Mouse (Mus musculus) activated CD4-positive, CD25-positive, alpha-beta regulatory T cell, adult 9 weeks (primary cell): ENCODE results near the gene Ly6g6c. TPM values are rescaled to one million over a fixed set of nuclear protein-coding genes. Genes with fewer than 3 reads are reported as not detected.

ENCODE experiments used
- polyA plus RNA-seq: library from polyadenylated mRNA; unstranded; fragments of 100-300 nt; shearing (Covaris generic); gene quantifications from one replicate; pipeline ENCODE4 v1.2.1, GENCODE M21; 2017

Gene Ly6g6c
- polyA plus RNA-seq, 1 experiment from 2014 or later = not detected

Other genes with a start within 250 kb of the Ly6g6c start
- 38.5 TPM for gene Stk19, start 228.4 kb upstream of the Ly6g6c start, polyA plus RNA-seq
- gene Dxo, start 228.4 kb upstream of the Ly6g6c start, polyA plus RNA-seq = 73.8 TPM
- 150 TPM for gene Skiv2l, start 215.2 kb upstream of the Ly6g6c start, polyA plus RNA-seq
- 41.3 TPM for gene Nelfe, start 215.0 kb upstream of the Ly6g6c start, polyA plus RNA-seq
- gene Cfb, start 202.9 kb upstream of the Ly6g6c start, polyA plus RNA-seq = 1.3 TPM
- 0.64 TPM for gene Zbtb12, start 185.9 kb upstream of the Ly6g6c start, polyA plus RNA-seq
- gene Gm20547, start 183.3 kb upstream of the Ly6g6c start, polyA plus RNA-seq = not detected
- gene C2, start 167.1 kb upstream of the Ly6g6c start, polyA plus RNA-seq = 2.3 TPM
- gene Ehmt2, start 166.9 kb upstream of the Ly6g6c start, polyA plus RNA-seq = 38.7 TPM
- gene Slc44a4, start 150.9 kb upstream of the Ly6g6c start, polyA plus RNA-seq = not detected
- 85.9 TPM for gene Neu1, start 134.1 kb upstream of the Ly6g6c start, polyA plus RNA-seq
- 54.2 TPM for gene Hspa1b, start 106.2 kb upstream of the Ly6g6c start, polyA plus RNA-seq
- gene Gm20481, start 95.5 kb upstream of the Ly6g6c start, polyA plus RNA-seq = 2.7 TPM
- gene Hspa1a, start 93.2 kb upstream of the Ly6g6c start, polyA plus RNA-seq = 13.2 TPM
- gene Hspa1l, start 92.7 kb upstream of the Ly6g6c start, polyA plus RNA-seq = 0.17 TPM
- gene Lsm2, start 83.5 kb upstream of the Ly6g6c start, polyA plus RNA-seq = 55.0 TPM
- 187 TPM for gene Vars, start 64.4 kb upstream of the Ly6g6c start, polyA plus RNA-seq
- 0.33 TPM for gene Vwa7, start 48.8 kb upstream of the Ly6g6c start, polyA plus RNA-seq
- 0.82 TPM for gene Sapcd1, start 37.4 kb upstream of the Ly6g6c start, polyA plus RNA-seq
- 1.5 TPM for gene Msh5, start 18.6 kb upstream of the Ly6g6c start, polyA plus RNA-seq
- gene Clic1, start 15.4 kb upstream of the Ly6g6c start, polyA plus RNA-seq = 661 TPM
- gene Ddah2, start 6.4 kb upstream of the Ly6g6c start, polyA plus RNA-seq = 2.2 TPM
- not detected for gene Mpig6b, start 796 bp downstream of the Ly6g6c start, polyA plus RNA-seq
- not detected for gene Ly6g6e, start 11.5 kb downstream of the Ly6g6c start, polyA plus RNA-seq
- not detected for gene Ly6g6d, start 12.7 kb downstream of the Ly6g6c start, polyA plus RNA-seq
- gene Ly6g6f, start 20.2 kb downstream of the Ly6g6c start, polyA plus RNA-seq = not detected
- 65.7 TPM for gene Abhd16a, start 23.9 kb downstream of the Ly6g6c start, polyA plus RNA-seq
- gene Ly6g5c, start 42.9 kb downstream of the Ly6g6c start, polyA plus RNA-seq = not detected
- gene Ly6g5b, start 50.0 kb downstream of the Ly6g6c start, polyA plus RNA-seq = 3.8 TPM
- gene Gpank1, start 56.1 kb downstream of the Ly6g6c start, polyA plus RNA-seq = 58.5 TPM
- 341 TPM for gene Csnk2b, start 56.7 kb downstream of the Ly6g6c start, polyA plus RNA-seq
- gene D17H6S53E, start 61.0 kb downstream of the Ly6g6c start, polyA plus RNA-seq = 5.3 TPM
- gene Apom, start 66.7 kb downstream of the Ly6g6c start, polyA plus RNA-seq = not detected
- 48.8 TPM for gene Bag6, start 69.8 kb downstream of the Ly6g6c start, polyA plus RNA-seq
- 28.9 TPM for gene Prrc2a, start 99.5 kb downstream of the Ly6g6c start, polyA plus RNA-seq
- 4.8 TPM for gene Aif1, start 110.7 kb downstream of the Ly6g6c start, polyA plus RNA-seq
- gene Lst1, start 123.1 kb downstream of the Ly6g6c start, polyA plus RNA-seq = 9.6 TPM
- 1,484 TPM for gene Ltb, start 129.1 kb downstream of the Ly6g6c start, polyA plus RNA-seq
- 56.7 TPM for gene Tnf, start 136.6 kb downstream of the Ly6g6c start, polyA plus RNA-seq
- gene Lta, start 140.0 kb downstream of the Ly6g6c start, polyA plus RNA-seq = 152 TPM
- gene Gm16181, start 155.4 kb downstream of the Ly6g6c start, polyA plus RNA-seq = 1.6 TPM
- gene Atp6v1g2, start 168.3 kb downstream of the Ly6g6c start, polyA plus RNA-seq = 6.4 TPM
- 16.8 TPM for gene Nfkbil1, start 170.4 kb downstream of the Ly6g6c start, polyA plus RNA-seq
- gene Ddx39b, start 176.4 kb downstream of the Ly6g6c start, polyA plus RNA-seq = 296 TPM
- 6,634 TPM for gene H2-D1, start 197.3 kb downstream of the Ly6g6c start, polyA plus RNA-seq